ENCODE assay signal across 20 mouse cellular contexts in the genomic region with DNA sequence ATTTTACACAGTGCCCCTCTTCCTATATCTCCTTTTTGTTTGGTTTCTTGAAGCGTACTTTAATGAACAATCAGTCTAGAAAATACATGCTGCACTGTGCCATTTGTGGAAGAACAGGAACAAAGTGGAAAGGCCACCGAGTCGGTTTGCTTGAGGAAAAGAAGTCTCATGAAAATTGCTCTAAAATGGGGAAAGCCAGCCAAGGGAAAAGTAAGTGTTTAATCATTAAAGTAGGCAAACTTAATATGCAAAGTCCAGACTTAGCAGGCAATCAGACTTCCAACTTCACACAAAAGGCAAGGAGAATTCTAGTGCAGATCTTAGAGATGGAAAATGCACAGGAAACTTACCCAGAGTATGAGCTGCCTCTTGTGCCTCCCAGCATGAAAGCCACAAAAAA.
"Had no signal": no experiment of that assay in that cellular context is flagged by ENCODE, and none has a peak within 500 bp of the region (broad histone marks: within the 10 kb centered on the region; RNA-seq: fewer than 3 reads in every experiment).

No protein-coding gene starts in this region.

- H3K4me1 ChIP-seq: limb, embryonic 13.5 days; liver, embryonic 12.5 days; liver, embryonic 15.5 days; lung, embryonic 15.5 days; midbrain, embryonic 10.5 days; midbrain, embryonic 13.5 days; neural tube, embryonic 13.5 days had no signal

- ATAC-seq: intestine, embryonic 16.5 days; liver, embryonic 12.5 days; midbrain, embryonic 13.5 days; midbrain, embryonic 16.5 days had no signal

- H3K4me3 ChIP-seq: layer of hippocampus, adult 2 months; limb, embryonic 10.5 days; limb, embryonic 13.5 days; liver, embryonic 12.5 days; liver, embryonic 15.5 days; lung, embryonic 15.5 days; megakaryocyte, embryonic 14.5 days; midbrain, embryonic 10.5 days; midbrain, embryonic 13.5 days; myocyte; neural tube, embryonic 13.5 days had no signal

- H3K27ac ChIP-seq: layer of hippocampus, adult 2 months; limb, embryonic 10.5 days; limb, embryonic 13.5 days; liver, embryonic 12.5 days; liver, embryonic 15.5 days; lung, embryonic 15.5 days; midbrain, embryonic 10.5 days; midbrain, embryonic 13.5 days; neural tube, embryonic 13.5 days had no signal

- H3K9me3 ChIP-seq: limb, embryonic 10.5 days; limb, embryonic 13.5 days; liver, embryonic 12.5 days; liver, embryonic 15.5 days; lung, embryonic 15.5 days; midbrain, embryonic 10.5 days; midbrain, embryonic 13.5 days; neural tube, embryonic 13.5 days had no signal

- H3K4me2 ChIP-seq: limb, embryonic 13.5 days; liver, embryonic 12.5 days; liver, embryonic 15.5 days; lung, embryonic 15.5 days; midbrain, embryonic 13.5 days; neural tube, embryonic 13.5 days had no signal

- H3K36me3 ChIP-seq: limb, embryonic 10.5 days; limb, embryonic 13.5 days; liver, embryonic 12.5 days; liver, embryonic 15.5 days; lung, embryonic 15.5 days; midbrain, embryonic 10.5 days; midbrain, embryonic 13.5 days; neural tube, embryonic 13.5 days had no signal

- DNase-seq: layer of hippocampus, adult 9-11 months; liver; lung, adult 18-20 months; lung, postnatal 10 days; lung, postnatal 36 days; thymus, adult 18-20 months; thymus, postnatal 4 days had no signal

- H3K27me3 ChIP-seq: limb, embryonic 13.5 days; liver, embryonic 12.5 days; liver, embryonic 15.5 days; lung, embryonic 15.5 days; megakaryocyte, embryonic 14.5 days; midbrain, embryonic 13.5 days; neural tube, embryonic 13.5 days had no signal

- H3K9ac ChIP-seq: limb, embryonic 13.5 days; liver, embryonic 12.5 days; liver, embryonic 15.5 days; lung, embryonic 15.5 days; midbrain, embryonic 13.5 days; neural tube, embryonic 13.5 days had no signal
